Mouse (Mus musculus): ENCODE measurements at regions not wholly inside any gene's neighbourhood (a gene's known extent, or its start where the extent isn't known, plus 50 kb on each side); places are given as distances from the start of the nearest gene placed in this dataset.

DNA sequence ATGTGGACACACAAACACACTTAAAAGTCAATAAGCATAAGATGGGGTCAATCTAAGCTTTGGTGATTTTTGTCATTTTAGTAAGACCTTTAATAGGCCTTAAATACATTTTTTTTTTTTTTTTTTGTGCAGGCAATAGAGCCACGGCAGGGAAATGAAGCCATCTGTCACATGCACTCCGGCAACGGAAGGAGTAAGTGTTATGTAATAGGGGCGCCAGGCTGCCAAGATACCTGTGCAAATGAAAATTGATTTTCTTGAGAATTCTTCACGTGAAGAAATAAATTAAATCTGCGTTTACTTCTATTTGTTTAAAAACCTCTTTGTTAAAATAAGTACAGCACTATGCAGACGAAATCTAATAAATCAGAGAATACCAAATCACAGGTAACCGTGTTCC lies 54.6 kb upstream of the Card11 start:
- DNase-seq, result no peak

GRCm38 (mm10) chr5:141055596-141056343 lies 55.4 kb upstream of the Card11 start:
- no peak for DNase-seq

DNA sequence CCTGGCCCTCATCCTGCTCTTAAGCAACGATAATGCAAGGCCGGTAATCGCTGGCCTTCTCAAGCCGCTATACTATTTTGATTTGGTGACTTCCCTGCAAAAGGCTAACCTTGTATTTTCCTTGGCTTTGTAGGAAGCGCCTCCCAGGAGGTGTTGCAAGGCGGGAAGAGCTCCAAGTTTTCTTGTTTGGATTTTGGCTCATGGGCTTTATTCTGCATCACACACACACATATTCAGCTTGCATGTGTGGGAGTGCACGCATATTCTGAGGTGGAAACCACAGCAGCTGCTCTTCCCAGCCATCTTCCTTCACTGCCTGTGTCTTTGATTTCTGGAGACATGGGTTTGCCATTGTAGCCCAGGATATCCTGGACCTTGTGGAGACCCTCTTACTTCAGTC lies 57.8 kb upstream of the Card11 start:
- no peak for DNase-seq

DNA sequence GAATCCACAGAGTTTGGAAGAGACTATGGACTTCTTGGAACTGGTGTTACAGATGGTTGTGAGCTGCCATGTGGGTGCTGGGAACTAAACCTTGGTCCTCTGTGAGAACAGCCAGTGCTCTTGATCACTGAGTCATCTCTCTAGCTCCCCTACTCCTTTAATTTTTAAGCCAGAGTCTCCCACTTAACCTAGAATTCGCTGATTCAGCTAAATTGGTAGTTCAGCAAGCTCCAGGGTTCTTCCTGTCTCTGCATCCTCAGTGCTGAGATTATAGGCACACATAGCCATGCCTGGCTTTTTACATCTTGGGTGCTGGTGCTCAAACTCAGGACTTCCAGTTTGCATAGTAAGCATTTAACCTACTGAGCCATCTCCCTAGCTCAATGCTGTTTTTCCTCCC lies 58.5 kb upstream of the Card11 start:
- DNase-seq, result no peak

GRCm38 (mm10) chr5:141062144-141062543 lies 61.8 kb upstream of the Card11 start:
- no peak for DNase-seq

DNA sequence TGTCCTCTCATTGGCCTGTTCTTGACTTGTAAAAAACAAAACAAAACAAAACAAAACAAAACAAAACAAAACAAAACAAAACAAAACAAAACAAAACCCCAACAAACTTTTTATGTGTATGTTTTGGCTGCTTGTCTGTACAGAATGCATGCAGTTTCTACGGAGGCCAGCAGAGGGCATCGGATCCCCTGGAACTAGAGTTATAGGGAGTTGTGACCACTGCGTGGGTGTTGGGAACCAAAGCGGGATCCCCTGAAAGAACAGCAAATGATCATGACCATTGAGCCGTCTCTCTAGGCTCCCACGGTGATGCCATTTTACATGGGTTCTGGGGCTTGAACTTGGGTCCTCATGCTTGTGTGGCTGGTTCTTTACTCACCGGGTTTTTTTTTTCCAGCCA lies 67.2 kb upstream of the Card11 start:
- no peak for DNase-seq

- DNase-seq, result no peak
These were observed 74.1 kb upstream of the Card11 start for GRCm38 (mm10) chr5:141074457-141074856.

GRCm38 (mm10) chr5:141076158-141076557 lies 75.8 kb upstream of the Card11 start:
- DNase-seq, result no peak

DNA sequence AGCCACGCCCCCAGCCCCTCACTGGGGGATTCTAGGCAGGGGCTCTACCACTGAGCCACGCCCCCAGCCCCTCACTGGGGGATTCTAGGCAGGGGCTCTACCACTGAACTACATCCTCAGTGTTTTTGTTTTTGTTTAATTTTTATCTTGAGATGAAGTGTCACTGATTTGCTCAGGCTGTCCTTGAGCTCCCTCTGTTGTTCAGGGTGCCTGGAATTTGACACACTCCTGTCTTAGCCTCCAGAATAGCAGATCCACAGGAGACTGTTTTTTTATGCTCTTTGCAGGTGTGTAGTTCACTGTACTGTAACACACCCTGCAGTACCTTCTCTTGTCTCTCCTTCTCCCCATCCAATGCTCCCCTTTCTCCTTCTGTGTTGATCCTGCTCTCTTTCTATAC lies 76.6 kb upstream of the Card11 start:
- no peak for DNase-seq

- no peak for DNase-seq
These were observed 80.5 kb upstream of the Card11 start for GRCm38 (mm10) chr5:141080896-141081295.

DNA sequence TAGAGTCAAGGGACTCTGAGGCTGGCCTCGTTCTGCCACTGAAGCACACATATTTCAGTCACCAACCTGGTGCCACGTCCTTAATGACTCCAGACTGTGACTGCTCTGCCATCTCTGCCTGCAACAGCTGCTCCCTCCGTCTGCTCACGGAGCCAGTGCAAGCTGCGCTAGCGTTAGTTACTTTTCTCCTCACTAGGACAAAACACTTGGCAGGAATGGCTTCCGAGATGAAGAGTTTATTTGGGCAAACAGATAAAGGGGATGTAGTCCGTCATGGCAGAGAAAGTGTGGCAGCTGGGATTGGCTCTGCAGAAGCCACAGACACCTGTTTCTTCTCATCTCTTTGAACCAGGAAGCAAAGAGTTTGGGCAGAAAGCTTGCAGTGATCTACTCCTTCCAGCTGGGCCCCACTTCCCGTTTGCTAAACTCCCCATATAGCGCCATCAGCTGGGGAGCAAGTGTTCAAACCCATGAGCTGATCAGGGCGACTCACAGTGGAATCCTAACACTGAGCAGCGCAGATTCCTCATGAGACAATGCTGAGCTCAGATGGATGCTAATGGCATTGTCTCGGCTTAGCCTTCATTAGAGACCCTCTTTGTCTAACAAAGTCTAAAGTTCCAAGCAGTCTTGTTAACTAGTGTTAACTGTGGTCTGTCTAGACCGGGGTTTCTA lies 83.8 kb upstream of the Card11 start:
- DNase-seq, result no peak

- DNase-seq, result no peak
These were observed 84.4 kb upstream of the Card11 start for GRCm38 (mm10) chr5:141084746-141085145.

GRCm38 (mm10) chr5:141091676-141092075 lies 91.3 kb upstream of the Card11 start:
- DNase-seq, result no peak

- no peak for DNase-seq
These were observed 93.3 kb upstream of the Card11 start for GRCm38 (mm10) chr5:141093641-141094040.

DNA sequence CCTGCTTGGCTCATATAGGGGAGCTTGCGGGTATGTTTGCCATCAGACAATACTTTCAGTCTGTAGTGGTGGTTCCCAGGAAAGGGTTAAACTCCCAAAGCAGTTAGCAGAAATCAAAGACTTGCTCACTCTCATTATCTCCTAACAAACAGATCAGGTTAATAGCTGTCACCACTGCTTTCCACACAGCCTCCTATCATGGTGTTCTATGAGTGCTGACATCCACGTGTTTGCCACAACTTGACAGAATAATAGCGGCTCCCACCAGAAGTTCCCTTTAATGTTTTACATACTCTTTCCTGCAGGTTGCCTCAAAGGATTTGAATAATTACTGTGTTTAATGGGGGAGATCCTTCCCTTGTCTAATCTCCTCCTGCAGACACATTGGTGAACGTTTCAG lies 97.5 kb upstream of the Card11 start:
- no peak for DNase-seq

GRCm38 (mm10) chr5:141111666-141112065 lies 111.3 kb upstream of the Card11 start:
- no peak for DNase-seq

- no peak for DNase-seq
These were observed 115.0 kb upstream of the Card11 start for GRCm38 (mm10) chr5:141115273-141115904.

DNA sequence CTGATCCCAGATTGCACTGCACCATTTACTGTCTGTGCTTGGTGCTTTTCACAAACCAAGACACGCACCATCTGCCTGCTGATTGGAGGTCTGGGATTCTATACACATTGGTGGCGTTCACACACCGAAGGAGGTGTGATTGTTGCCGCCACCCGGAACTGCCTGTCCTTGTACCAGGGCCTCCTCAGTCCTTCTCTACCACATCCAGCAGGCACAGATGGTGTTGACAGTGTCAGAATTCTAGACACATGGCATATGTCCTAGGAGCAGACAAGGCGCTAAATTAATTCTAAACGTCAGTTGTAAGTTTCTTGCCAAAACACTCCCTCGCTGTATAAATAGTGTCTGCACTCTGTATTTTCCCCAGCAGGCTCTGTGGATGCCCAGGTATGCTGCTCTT lies 115.6 kb upstream of the Card11 start:
- DNase-seq, result no peak

DNA sequence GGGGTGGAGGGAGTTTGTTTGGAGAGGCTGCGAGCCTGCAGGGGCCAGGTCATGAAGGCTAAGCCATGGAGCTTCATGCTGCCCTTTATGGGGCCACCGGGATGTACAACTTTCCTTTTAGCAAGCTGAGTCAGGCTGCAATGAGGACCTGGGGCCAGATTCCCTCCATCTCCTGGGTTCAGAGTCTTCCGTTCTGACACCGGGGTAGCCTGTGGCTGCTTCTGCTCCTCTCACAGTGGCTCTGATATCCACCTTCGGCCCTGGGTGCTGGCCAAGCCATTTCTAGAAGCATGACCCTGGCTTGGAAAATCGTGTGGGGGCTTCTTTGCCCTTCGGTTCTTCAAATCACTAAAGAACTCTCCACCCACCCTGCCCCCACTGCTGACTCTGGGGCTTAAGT lies 115.4 kb upstream of the Sdk1 start:
- DNase-seq, result peak; percentile 72

- peak; percentile 79 for DNase-seq
These were observed 114.8 kb upstream of the Sdk1 start for GRCm38 (mm10) chr5:141126536-141126935.

GRCm38 (mm10) chr5:141131036-141131435 lies 110.3 kb upstream of the Sdk1 start:
- DNase-seq, result peak; percentile 64

DNA sequence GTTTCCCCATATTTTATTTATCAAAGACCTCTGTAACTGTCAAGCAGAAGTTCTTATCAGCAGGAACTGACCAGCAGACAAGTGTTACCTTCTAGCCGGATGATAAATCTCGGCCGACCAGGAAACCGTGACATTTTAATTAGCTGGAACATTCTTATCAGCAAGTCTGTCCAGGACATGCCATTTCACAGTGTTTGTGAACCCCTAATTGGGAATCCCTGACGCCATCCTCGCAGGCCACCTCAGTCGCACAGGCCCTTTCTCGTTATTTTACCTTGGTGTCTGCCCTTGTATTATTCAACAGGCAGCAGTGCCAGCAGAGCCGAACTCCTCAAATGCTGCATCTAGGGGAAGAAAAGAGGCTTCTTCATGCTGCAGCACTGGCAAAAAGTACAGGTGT lies 109.4 kb upstream of the Sdk1 start:
- peak; percentile 66 for DNase-seq

DNA sequence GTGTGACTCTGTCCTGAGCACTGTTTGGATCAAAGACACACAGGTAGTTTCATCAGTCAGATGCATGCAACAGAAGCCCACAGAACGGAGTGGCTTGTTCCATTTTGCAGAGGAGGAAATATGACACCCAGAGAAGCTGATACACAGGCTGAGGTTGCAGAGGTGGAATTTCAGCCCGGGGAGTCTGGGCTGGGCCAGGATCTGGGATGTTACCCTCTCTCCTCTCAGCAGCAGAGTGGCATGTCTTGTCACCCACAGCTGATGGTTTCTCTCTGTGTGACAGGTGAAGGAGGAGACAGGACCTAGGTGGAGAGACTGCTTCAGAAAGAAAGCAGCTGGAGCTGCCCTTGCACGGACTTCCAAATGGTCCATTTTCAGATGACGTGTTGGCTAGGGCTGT lies 105.1 kb upstream of the Sdk1 start:
- peak; percentile 64 for DNase-seq

GRCm38 (mm10) chr5:141137716-141138115 lies 103.6 kb upstream of the Sdk1 start:
- peak; percentile 80 for DNase-seq
